Mouse (Mus musculus): ENCODE measurements around the gene Plcl1.

GRCm38 (mm10) chr1:55445043-55445688, 39.4 kb downstream of the Plcl1 start:
- TF ChIP-seq CTCF (IDR thresholded peaks at IDR 0.05; ENCODE audit: borderline replicate concordance, extremely low read depth, insufficient read depth, insufficient read length) (no peak), POLR2A (IDR thresholded peaks at IDR 0.05; ENCODE audit: borderline replicate concordance, extremely low read depth, insufficient read depth, insufficient read length, poor library complexity, severe bottlenecking) (no peak)

Measured in brain, embryonic 14.5 days (tissue).